Mouse (Mus musculus) embryonic fibroblast, embryonic 13.5 days (primary cell): ENCODE data around the gene Kifc5b.

Experiments used
- CTCF ChIP-seq: IDR thresholded peaks from 2 replicates; pipeline ENCODE4 v1.5.1; 2011; ENCODE audit warnings: mild to moderate bottlenecking, control low read depth, low read length, moderate library complexity, borderline replicate concordance; ENCODE audit not compliant: insufficient read depth
- POLR2A ChIP-seq: IDR thresholded peaks from 2 replicates; pipeline ENCODE4 v1.6.1; 2011; ENCODE audit warnings: low read depth, mild to moderate bottlenecking, control low read depth, low read length, moderate library complexity

GRCm38 (mm10) chr17:26967477-26967876, 50.6 kb downstream of the Kifc5b start:
- no peak for TF ChIP-seq POLR2A
- TF ChIP-seq CTCF, result no peak
